Mouse (Mus musculus) testis, adult 2 months (tissue): ENCODE data around the gene Hmbs.

Source experiments
- CTCF ChIP-seq: fragments of 200-500 bp; IDR thresholded peaks from 2 replicates; pipeline ENCODE4 v1.5.1; 2012; ENCODE audit warnings: low read depth, mild to moderate bottlenecking, inconsistent platforms, low read length, moderate library complexity; ENCODE audit not compliant: control insufficient read depth, insufficient read depth, insufficient replicate concordance
- POLR2A ChIP-seq: fragments of 200-500 bp; IDR thresholded peaks from 2 replicates; pipeline ENCODE4 v1.6.1; 2012; ENCODE audit warnings: low read depth, mild to moderate bottlenecking, inconsistent platforms, low read length, moderate library complexity; ENCODE audit not compliant: control insufficient read depth

GRCm38 (mm10) chr9:44345570-44346433 lies 1.8 kb upstream of the Hmbs start:
- peak; percentile 35; the same call in 1 of the 2 replicates for TF ChIP-seq POLR2A
- no peak for TF ChIP-seq CTCF
